Mouse (Mus musculus) olfactory bulb, adult 2 months (tissue): Measurements from ENCODE around the gene Gm10300. TPM values are rescaled to one million over a fixed set of nuclear protein-coding genes. Genes with fewer than 3 reads are reported as not detected.

ENCODE experiments used
- H3K27ac ChIP-seq: fragments of 200-500 bp; 2 replicates; pipeline ENCODE4 v1.5.1; 2012; ENCODE audit warnings: low read depth, low read length; ENCODE audit not compliant: insufficient read depth
- H3K4me1 ChIP-seq: fragments of 200-500 bp; 2 replicates; pipeline ENCODE4 v1.6.1; 2012; ENCODE audit warnings: low read length; ENCODE audit not compliant: control insufficient read depth, insufficient read depth
- H3K4me3 ChIP-seq: fragments of 200-500 bp; 2 replicates; pipeline ENCODE4 v1.5.1; 2012; ENCODE audit warnings: mild to moderate bottlenecking, low read depth, low read length, moderate library complexity; ENCODE audit not compliant: insufficient read depth
- CTCF ChIP-seq: fragments of 200-500 bp; IDR thresholded peaks from 2 replicates; pipeline ENCODE4 v1.5.1; 2012; ENCODE audit warnings: low read depth, mild to moderate bottlenecking, low read length, moderate library complexity; ENCODE audit not compliant: insufficient read depth
- POLR2A ChIP-seq: fragments of 200-500 bp; IDR thresholded peaks from 2 replicates; pipeline ENCODE4 v1.6.1; 2012; ENCODE audit warnings: mild to moderate bottlenecking, low read depth, low read length, moderate library complexity; ENCODE audit not compliant: insufficient read depth
- WGBS: fragments of 180-500 bp; shearing (Covaris S2); methylation state at CpG from one replicate; pipeline ENCODE4 v1.1.7; 2018; 5-methylcytosine and 5-hydroxymethylcytosine counted together
- polyA plus RNA-seq: library from polyadenylated mRNA; stranded (reverse); fragments of >200 nt; gene quantifications from 2 replicates; pipeline ENCODE4 v1.2.4, GENCODE M21; 2012; ENCODE audit warnings: low replicate concordance; ENCODE audit not compliant: missing spikeins, insufficient read depth, insufficient read length

Gm10300 gene
- not detected in 2 replicates for polyA plus RNA-seq

DNA sequence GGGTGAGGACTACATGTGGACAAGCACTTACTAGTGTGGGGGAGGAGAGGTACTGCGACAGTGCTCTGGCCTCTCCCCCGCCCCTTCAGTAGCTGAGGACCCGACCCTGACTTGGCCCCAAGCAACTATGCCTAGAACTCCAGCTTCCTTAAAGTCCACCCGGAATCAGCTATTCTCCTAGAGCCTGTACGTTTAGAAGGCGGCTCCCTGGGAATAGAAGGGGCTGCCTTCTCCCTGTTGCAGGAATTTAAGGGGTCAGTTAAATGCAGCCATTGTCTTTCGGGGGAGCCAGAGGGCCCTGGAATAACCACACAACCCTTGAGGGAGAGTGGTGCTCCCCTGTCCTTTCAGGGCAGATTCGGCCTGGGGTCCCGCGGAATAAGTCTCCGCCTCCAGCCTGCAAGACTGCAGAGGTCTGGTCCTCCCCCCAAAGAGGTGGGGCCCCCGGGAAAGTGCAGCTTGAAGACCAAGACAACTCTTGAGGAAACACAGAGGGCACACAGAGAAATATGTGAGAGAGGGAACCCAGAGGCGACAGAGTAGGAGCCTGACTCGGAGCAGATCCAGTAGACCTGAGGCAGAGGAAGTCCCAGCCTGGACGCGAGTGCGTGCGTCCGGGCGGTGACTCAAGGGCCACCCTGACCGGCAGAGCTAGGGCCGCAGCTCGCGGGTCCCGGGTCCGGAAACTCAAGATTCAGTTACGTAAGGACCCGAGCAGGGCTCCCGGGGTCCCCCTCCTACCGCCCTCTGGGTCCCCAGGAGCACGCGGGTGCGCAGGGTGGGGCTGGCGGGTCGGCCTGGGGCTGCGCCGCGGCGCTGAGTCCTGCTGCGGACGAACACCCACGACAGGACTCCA lies at the start of gene Gm10300:
TSS of gene Gm10300 (plus strand) at position 621 of the 856 bp plus-strand sequence.
- no peak within 1 kb of the TSS for H3K27ac ChIP-seq
- peak within 1 kb of the TSS; percentile 53 for H3K4me3 ChIP-seq
- no peak for TF ChIP-seq CTCF
- no peak for TF ChIP-seq POLR2A
- peaks cover 21% of the 10 kb centered on the region for H3K4me1 ChIP-seq
- 3% methylated on average over 42 of the region's 42 CpGs for WGBS

DNA sequence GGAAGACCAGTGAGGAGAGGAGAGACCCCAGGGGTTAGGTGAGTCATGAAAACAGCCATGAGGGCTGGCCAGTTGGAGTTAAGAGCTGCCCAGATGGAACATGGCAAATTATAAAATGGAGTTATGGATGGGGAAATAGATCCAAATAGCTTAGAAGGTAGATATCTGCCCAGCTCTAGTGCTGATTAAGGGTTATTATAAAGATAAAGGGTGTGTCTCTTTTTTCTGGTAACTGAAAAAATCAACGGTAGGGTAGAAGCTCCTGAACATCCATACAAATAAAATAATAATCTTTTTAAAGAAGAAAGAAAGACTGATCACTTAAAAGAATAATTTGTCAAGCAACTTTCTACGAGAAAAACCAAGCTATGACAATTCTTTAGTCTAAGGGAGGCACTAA lies 49.2 kb upstream of the Gm10300 start:
- no peak for TF ChIP-seq POLR2A
- TF ChIP-seq CTCF: no peak
- 30% methylated on average over 2 of the region's 2 CpGs for WGBS
- no peak overlapping the region for H3K4me3 ChIP-seq
- H3K4me1 ChIP-seq: peaks cover 3% of the 10 kb centered on the region; the same call in 1 of the 2 replicates
- H3K27ac ChIP-seq: no peak overlapping the region

DNA sequence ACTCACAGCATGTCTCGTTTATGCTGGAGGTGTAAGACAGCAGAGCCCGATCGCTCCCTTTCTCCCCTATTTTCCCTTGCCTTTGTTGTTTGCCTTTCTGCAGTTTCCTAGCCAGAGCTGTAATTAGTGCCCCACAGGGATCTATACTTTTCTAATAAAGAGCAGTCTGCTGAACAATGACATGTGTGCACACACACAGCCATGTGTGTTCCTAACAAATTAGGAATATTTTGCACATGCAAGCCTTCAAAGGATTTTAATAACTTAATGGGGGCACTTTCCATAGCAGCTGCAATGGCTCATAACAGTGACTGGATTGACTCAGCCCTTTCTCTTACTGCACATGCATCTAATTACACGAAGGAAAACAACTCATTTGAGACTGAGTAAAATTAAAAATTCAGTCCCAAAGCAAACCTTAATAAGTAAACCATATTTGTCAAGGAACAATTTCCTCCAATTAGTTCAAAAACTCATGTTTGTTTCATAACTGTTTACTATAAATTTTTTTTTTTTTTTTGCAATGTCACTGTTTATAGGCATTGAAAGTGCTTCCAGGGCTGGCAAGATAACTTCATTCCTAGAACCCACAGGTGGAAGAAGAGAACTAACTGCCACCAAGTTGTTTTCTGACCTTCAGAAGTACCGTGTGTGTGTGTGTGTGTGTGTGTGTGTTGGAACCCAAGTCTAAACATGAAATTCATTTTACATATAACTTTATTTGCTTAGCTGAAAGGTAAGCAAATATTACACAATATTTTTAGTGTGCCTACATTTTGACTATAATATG lies 48.6 kb upstream of the Gm10300 start:
- TF ChIP-seq CTCF: no peak
- TF ChIP-seq POLR2A: no peak
- 23% methylated on average over 5 of the region's 5 CpGs for WGBS
- peaks cover 3% of the 10 kb centered on the region; the same call in 1 of the 2 replicates for H3K4me1 ChIP-seq
- H3K4me3 ChIP-seq: no peak overlapping the region
- H3K27ac ChIP-seq: no peak overlapping the region

DNA sequence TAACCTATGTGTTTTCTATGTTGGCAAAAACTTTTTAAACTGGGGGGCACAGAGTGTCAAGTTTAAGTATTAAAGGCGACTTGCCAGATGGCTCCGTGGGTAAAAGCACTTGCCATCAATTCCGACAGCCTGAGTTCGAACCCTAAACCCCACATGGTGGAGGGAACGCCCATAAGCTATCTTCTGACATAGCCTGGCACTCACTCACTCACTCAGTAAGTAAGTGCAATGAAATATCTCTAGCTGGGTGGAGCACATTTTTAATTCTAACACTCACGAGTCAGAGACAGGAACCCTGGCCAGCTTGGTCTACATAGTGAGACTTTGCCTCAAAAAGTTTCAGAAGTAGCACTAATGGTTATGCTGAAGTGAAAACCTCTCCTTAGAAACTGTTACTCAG lies 47.3 kb upstream of the Gm10300 start:
- Histone ChIP-seq H3K4me3 (no peak overlapping the region), H3K4me1 (peaks cover 3% of the 10 kb centered on the region; the same call in 1 of the 2 replicates), H3K27ac (no peak overlapping the region)
- 86% methylated on average over 6 of the region's 6 CpGs for WGBS
- TF ChIP-seq CTCF: no peak
- TF ChIP-seq POLR2A: no peak

DNA sequence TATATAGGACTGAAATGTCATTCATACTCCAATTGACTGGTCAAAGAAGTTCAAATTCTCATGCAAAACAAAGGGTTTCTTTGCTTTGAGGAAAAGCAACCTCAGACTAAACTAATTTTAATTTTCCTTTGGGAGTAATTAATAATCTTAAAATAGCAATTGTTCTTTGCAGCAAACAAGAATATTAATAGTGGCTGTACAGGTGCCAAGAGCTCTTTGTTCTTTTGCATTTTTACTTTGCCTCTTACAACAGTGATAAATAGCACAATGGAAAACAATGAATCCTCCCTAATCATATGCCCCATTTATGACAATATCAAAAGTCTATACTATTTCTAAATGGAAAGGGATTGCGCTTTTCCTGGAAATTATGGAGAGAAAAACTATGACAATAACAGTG lies 46.7 kb upstream of the Gm10300 start:
- no peak overlapping the region for H3K4me3 ChIP-seq
- H3K4me1 ChIP-seq: peaks cover 3% of the 10 kb centered on the region; the same call in 1 of the 2 replicates
- TF ChIP-seq POLR2A (no peak), CTCF (no peak)
- 100% methylated on average over 1 of the region's 1 CpGs for WGBS
- H3K27ac ChIP-seq: no peak overlapping the region

DNA sequence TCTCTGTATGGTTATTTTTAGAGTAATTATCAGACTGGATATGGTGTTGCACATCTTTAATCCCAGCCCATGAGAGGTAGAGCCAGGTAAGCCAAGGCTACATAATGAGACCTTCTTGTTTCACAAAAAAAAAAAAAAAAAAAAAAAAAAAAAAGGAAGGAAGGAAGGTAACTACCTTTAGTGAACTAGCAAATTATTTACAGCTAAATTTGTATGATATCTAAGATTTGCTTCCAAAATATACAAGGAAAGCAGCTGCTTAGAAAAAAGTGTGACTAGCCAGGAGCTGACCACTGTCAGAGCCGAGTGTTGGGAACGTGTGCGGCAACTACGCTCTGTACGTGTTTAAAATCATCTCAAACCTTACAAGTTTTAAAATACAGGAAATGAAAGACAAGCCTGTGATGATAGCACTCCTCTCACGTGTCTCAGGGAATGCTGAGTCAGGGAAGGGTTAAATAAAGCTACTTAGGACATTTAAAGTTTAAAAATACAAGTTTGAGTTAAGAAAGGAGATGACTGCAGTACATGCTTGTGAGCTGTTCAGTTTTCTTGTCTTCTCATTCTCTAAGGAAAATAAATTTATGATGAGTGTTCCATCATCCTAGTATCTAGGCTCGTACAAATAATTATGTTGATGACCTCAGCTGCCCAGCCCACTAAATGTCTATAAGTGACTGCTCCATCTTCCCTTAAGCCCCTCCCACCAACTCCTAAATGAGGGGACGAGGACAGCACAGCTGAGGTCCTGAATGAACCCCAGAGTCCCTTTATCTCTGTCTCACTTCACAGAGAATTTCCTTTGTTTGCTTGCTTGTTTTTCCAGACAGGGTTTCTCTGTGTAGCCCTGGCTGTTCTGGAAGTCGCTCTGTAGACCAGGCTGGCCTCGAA lies 44.4 kb upstream of the Gm10300 start:
- Histone ChIP-seq H3K4me1 (peaks cover under 1% of the 10 kb centered on the region; the same call in 1 of the 2 replicates), H3K4me3 (no peak overlapping the region), H3K27ac (no peak overlapping the region)
- TF ChIP-seq CTCF (no peak), POLR2A (no peak)
- 79% methylated on average over 10 of the region's 10 CpGs for WGBS

DNA sequence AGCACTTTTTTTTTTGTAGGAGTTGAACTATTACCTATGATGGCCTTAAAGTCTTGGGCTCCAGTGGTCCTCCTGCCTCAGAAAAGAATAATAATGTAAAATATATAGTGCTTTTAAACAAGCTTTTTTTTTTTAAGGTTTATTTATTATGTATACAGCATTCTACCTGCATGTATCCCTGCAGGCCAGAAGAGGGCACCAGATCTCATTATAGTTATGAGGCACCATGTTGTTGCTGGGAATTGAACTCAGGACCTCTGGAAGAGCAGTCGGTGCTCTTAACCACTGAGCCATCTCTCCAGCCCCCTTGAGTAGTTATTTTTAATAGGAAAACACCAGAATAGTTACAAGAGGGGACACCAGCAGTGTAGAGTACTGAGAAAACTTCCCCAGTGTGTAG lies 41.3 kb upstream of the Gm10300 start:
- Histone ChIP-seq H3K4me3 (no peak overlapping the region), H3K27ac (no peak overlapping the region), H3K4me1 (no peaks in the 10 kb centered on the region)
- WGBS: 96% methylated on average over 1 of the region's 1 CpGs
- TF ChIP-seq POLR2A (no peak), CTCF (no peak)

DNA sequence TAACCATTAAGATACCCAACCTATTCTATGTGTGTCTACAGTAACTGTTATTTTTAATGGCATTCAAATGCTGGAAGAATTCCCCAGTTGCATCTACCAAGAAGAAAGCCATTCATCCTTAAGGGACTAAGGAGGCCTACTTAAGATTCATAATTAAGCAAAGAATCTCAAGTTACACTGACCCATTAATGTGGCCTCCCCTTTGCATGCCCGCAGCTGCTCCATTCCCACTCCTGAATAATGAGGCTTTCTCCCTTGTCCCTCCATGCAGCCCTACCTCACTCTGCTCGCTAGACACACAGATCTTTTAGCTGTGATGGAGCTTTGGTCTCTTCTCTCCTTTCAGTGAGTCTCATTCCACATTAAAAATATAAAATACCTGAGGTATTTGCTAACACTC lies 40.3 kb upstream of the Gm10300 start:
- Histone ChIP-seq H3K4me1 (no peaks in the 10 kb centered on the region), H3K27ac (no peak overlapping the region), H3K4me3 (no peak overlapping the region)
- 86% methylated on average over 2 of the region's 2 CpGs for WGBS
- no peak for TF ChIP-seq CTCF
- no peak for TF ChIP-seq POLR2A
